Mouse (Mus musculus): ENCODE results near the gene Thg1l. TPM values are rescaled to one million over a fixed set of nuclear protein-coding genes. Genes with fewer than 3 reads are reported as not detected.

Gene Thg1l
- polyA plus RNA-seq, 1 experiment from 2014 or later: 14.5 TPM

DNA sequence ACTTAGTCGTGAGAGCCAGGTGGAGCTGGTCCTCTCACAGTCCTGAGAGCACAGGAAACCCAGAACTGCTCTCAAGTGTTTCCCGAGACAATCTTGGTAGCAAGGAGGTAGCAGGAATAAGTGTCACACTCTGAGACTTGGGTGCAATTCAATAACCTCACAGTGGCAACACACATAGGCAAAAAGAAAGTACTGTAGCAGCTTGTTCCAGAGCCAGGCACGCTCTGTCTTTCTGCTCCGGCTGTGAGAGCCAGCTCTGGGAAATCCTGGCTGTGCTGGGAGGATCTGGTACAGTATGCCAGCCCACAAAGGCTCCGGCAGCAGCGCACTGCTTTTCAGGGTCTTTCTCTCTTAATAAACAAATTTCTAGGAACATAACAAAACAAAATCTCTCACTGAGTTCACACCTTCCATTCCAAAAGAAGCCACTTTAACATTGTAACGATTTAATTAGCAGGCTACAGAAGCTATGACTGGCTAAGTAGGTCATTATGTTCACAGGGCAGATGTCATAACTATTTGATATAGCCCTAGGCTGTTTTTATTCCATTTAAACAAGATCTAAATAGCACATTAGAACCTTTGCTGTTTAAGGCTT lies 12.1 kb downstream of the Thg1l start:
- no peak for ATAC-seq (ENCODE audit: insufficient number of reproducible peaks, insufficient read depth, low FRiP score, low read depth)
- Histone ChIP-seq H3K4me3 (ENCODE audit: low read depth, low read length) (peak overlapping the region; percentile 93), H3K36me3 (ENCODE audit: control insufficient read depth, insufficient read depth, low read length) (peaks cover 6% of the 10 kb centered on the region; the same call in 1 of the 2 replicates), H3K4me2 (replicated peaks; ENCODE audit: low read depth, low read length) (peak overlapping the region; percentile 71), H3K27ac (ENCODE audit: low read length) (no peak overlapping the region), H3K4me1 (ENCODE audit: control insufficient read depth, insufficient read depth, low read length) (peaks cover 4% of the 10 kb centered on the region; the same call in 1 of the 2 replicates), H3K27me3 (ENCODE audit: control insufficient read depth, insufficient read depth, low read length) (no peaks in the 10 kb centered on the region), H3K9ac (replicated peaks; ENCODE audit: low read depth, low read length) (peak overlapping the region; percentile 11; the same call in 1 of the 2 replicates), H3K9me3 (ENCODE audit: control insufficient read depth, low read depth, low read length) (no peaks in the 10 kb centered on the region)
- 65% methylated on average over 7 of the region's 7 CpGs for WGBS

DNA sequence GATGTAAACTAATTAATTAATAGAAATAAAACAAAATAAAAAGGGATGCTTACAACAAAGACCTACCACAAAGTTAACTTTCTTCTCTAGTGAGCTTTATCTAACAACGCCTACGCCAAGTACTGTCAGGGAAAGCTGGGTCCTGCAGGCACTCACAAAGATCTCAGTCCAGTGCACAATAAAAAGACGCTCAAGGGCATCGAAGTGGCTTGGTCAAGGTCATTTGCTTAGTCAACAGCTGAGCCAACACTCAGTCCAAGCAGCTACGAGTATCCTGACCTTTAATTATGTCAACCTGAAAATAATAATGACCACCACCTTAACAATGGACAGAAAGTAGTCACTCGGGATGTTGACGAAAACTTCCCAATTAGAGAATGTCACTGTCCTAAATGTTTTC lies 13.0 kb downstream of the Thg1l start:
- Histone ChIP-seq H3K9ac (replicated peaks; ENCODE audit: low read depth, low read length) (no peak overlapping the region), H3K4me3 (ENCODE audit: low read depth, low read length) (no peak overlapping the region), H3K27ac (ENCODE audit: low read length) (no peak overlapping the region), H3K36me3 (ENCODE audit: control insufficient read depth, insufficient read depth, low read length) (peaks cover 7% of the 10 kb centered on the region), H3K4me1 (ENCODE audit: control insufficient read depth, insufficient read depth, low read length) (peaks cover 4% of the 10 kb centered on the region; the same call in 1 of the 2 replicates), H3K9me3 (ENCODE audit: control insufficient read depth, low read depth, low read length) (no peaks in the 10 kb centered on the region), H3K4me2 (replicated peaks; ENCODE audit: low read depth, low read length) (no peak overlapping the region), H3K27me3 (ENCODE audit: control insufficient read depth, insufficient read depth, low read length) (no peaks in the 10 kb centered on the region)
- WGBS: 94% methylated on average over 7 of the region's 7 CpGs
- no peak for ATAC-seq (ENCODE audit: insufficient number of reproducible peaks, insufficient read depth, low FRiP score, low read depth)

DNA sequence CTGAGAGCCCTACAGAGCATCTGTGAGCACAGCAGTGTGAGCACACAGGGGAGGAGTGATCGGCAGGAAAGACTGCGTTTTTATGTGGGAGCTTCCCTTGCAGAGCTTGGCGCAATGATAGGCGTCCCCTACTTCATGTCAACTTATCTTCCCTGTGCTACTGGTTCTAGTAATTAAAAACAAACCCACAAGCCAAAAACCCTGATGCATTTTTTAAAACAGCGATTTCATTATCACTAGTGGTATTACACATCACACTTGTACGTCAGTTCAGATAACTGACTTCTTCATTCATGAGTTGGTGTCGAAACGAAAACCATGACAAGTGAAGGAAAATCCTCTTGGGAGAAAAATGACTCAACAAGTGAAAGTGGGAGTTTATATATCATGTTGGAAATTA lies 16.4 kb downstream of the Thg1l start:
- no peak overlapping the region for H3K4me2 ChIP-seq (replicated peaks; ENCODE audit: low read depth, low read length)
- no peak overlapping the region for H3K4me3 ChIP-seq (ENCODE audit: low read depth, low read length)
- H3K4me1 ChIP-seq (ENCODE audit: control insufficient read depth, insufficient read depth, low read length): peaks cover 4% of the 10 kb centered on the region; the same call in 1 of the 2 replicates
- WGBS: 87% methylated on average over 8 of the region's 8 CpGs
- H3K27ac ChIP-seq (ENCODE audit: low read length): no peak overlapping the region
- ATAC-seq (ENCODE audit: insufficient number of reproducible peaks, insufficient read depth, low FRiP score, low read depth): no peak
- H3K36me3 ChIP-seq (ENCODE audit: control insufficient read depth, insufficient read depth, low read length): peaks cover 29% of the 10 kb centered on the region
- no peaks in the 10 kb centered on the region for H3K9me3 ChIP-seq (ENCODE audit: control insufficient read depth, low read depth, low read length)
- H3K9ac ChIP-seq (replicated peaks; ENCODE audit: low read depth, low read length): no peak overlapping the region
- H3K27me3 ChIP-seq (ENCODE audit: control insufficient read depth, insufficient read depth, low read length): no peaks in the 10 kb centered on the region

DNA sequence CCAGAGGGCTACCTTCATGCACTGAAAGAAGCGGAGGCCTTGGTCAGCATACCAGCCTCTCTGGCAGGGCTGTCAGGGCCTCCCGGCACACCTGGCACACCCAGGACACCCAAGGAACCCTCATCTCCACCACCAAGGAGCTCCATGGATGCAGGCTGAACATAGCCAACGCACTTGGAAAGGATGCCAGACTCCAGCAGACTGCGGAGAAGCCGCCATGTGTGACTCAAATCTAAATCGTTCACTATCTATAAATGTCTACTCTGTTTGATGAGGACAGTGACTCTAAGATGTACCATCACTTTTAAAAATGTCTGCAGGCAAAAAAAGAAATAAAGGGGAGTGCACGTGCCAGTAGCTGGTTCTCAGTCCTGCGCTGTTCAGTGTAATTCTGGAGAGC lies 17.8 kb downstream of the Thg1l start:
- Histone ChIP-seq H3K4me3 (ENCODE audit: low read depth, low read length) (no peak overlapping the region), H3K27me3 (ENCODE audit: control insufficient read depth, insufficient read depth, low read length) (no peaks in the 10 kb centered on the region), H3K36me3 (ENCODE audit: control insufficient read depth, insufficient read depth, low read length) (peaks cover 41% of the 10 kb centered on the region), H3K9me3 (ENCODE audit: control insufficient read depth, low read depth, low read length) (no peaks in the 10 kb centered on the region), H3K4me2 (replicated peaks; ENCODE audit: low read depth, low read length) (no peak overlapping the region), H3K4me1 (ENCODE audit: control insufficient read depth, insufficient read depth, low read length) (no peaks in the 10 kb centered on the region), H3K9ac (replicated peaks; ENCODE audit: low read depth, low read length) (no peak overlapping the region), H3K27ac (ENCODE audit: low read length) (no peak overlapping the region)
- ATAC-seq (ENCODE audit: insufficient number of reproducible peaks, insufficient read depth, low FRiP score, low read depth): no peak
- WGBS: 95% methylated on average over 8 of the region's 8 CpGs

DNA sequence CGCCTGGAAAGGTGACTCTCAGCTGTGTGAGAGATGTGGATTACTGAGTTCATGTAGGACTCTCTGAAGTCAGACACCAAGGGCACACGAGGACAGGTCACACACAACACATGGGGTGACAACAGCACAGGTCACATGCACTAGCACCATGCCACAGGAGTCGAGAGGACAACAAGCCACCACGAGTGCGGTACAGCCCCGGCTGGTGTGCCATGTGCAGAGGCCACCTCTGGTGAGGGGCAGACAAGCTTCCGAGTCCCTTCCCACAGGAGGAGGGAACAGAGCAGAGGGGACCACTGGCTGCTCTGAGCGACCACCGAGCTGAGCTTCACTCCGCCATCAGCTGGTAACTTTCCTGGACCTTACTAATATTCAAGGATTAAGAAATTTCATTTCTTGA lies 22.5 kb downstream of the Thg1l start:
- H3K36me3 ChIP-seq (ENCODE audit: control insufficient read depth, insufficient read depth, low read length): peaks cover 53% of the 10 kb centered on the region
- 91% methylated on average over 10 of the region's 10 CpGs for WGBS

DNA sequence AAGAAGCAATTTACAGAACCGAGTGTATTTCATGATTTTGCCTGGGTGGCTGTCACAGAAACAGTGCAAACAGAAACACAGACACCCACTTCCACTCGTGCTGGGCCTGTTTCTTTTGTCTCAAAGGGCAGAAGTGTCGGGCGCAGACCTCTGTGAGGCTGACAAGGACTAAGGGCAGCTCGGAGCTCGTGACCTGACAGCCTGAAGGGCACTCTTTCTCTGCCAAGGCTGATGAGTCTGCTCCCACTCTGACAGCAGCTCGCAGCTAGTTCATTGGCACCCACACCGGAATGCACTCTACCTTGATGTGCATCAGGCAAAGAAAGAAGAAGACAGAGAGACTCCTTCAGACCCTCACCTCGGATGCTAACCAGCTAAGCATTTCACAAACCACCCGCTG lies 25.8 kb downstream of the Thg1l start:
- Histone ChIP-seq H3K4me1 (ENCODE audit: control insufficient read depth, insufficient read depth, low read length) (no peaks in the 10 kb centered on the region), H3K36me3 (ENCODE audit: control insufficient read depth, insufficient read depth, low read length) (peaks cover 30% of the 10 kb centered on the region), H3K27me3 (ENCODE audit: control insufficient read depth, insufficient read depth, low read length) (no peaks in the 10 kb centered on the region), H3K27ac (ENCODE audit: low read length) (no peak overlapping the region), H3K4me2 (replicated peaks; ENCODE audit: low read depth, low read length) (no peak overlapping the region), H3K9me3 (ENCODE audit: control insufficient read depth, low read depth, low read length) (no peaks in the 10 kb centered on the region), H3K4me3 (ENCODE audit: low read depth, low read length) (no peak overlapping the region), H3K9ac (replicated peaks; ENCODE audit: low read depth, low read length) (no peak overlapping the region)
- no peak for ATAC-seq (ENCODE audit: insufficient number of reproducible peaks, insufficient read depth, low FRiP score, low read depth)
- WGBS: 85% methylated on average over 10 of the region's 10 CpGs

More for the DNA sequence above, 22.5 kb downstream of the Thg1l start:
- no peak for ATAC-seq (ENCODE audit: insufficient number of reproducible peaks, insufficient read depth, low FRiP score, low read depth)
- no peak overlapping the region for H3K27ac ChIP-seq (ENCODE audit: low read length)
- H3K9ac ChIP-seq (replicated peaks; ENCODE audit: low read depth, low read length): no peak overlapping the region
- no peaks in the 10 kb centered on the region for H3K9me3 ChIP-seq (ENCODE audit: control insufficient read depth, low read depth, low read length)
- H3K4me1 ChIP-seq (ENCODE audit: control insufficient read depth, insufficient read depth, low read length): no peaks in the 10 kb centered on the region
- no peaks in the 10 kb centered on the region for H3K27me3 ChIP-seq (ENCODE audit: control insufficient read depth, insufficient read depth, low read length)
- no peak overlapping the region for H3K4me2 ChIP-seq (replicated peaks; ENCODE audit: low read depth, low read length)
- no peak overlapping the region for H3K4me3 ChIP-seq (ENCODE audit: low read depth, low read length)

DNA sequence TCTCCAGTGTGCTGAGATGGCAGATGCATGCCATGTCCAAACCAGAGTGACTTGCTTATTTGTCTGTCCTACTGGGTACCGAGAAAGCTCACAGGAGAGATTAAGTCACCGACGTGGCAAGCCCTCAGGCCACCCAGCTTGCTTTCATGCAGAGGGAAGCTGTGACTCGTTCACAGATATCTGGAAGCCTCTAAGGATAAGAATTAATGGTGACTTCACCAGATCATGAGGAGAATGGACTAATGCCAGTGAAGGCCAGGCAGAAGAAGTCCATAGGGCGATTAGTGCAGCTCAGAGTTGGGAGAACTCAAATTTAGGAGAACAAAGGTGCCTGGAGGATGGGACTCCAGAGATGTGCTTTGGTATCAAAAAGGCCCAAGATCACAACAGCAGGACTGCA lies 27.8 kb downstream of the Thg1l start:
- Histone ChIP-seq H3K9me3 (ENCODE audit: control insufficient read depth, low read depth, low read length) (no peaks in the 10 kb centered on the region), H3K4me1 (ENCODE audit: control insufficient read depth, insufficient read depth, low read length) (no peaks in the 10 kb centered on the region), H3K36me3 (ENCODE audit: control insufficient read depth, insufficient read depth, low read length) (peaks cover 12% of the 10 kb centered on the region; the same call in 1 of the 2 replicates), H3K27ac (ENCODE audit: low read length) (no peak overlapping the region), H3K9ac (replicated peaks; ENCODE audit: low read depth, low read length) (no peak overlapping the region), H3K4me3 (ENCODE audit: low read depth, low read length) (no peak overlapping the region), H3K27me3 (ENCODE audit: control insufficient read depth, insufficient read depth, low read length) (no peaks in the 10 kb centered on the region), H3K4me2 (replicated peaks; ENCODE audit: low read depth, low read length) (no peak overlapping the region)
- no peak for ATAC-seq (ENCODE audit: insufficient number of reproducible peaks, insufficient read depth, low FRiP score, low read depth)
- WGBS: 68% methylated on average over 5 of the region's 5 CpGs

DNA sequence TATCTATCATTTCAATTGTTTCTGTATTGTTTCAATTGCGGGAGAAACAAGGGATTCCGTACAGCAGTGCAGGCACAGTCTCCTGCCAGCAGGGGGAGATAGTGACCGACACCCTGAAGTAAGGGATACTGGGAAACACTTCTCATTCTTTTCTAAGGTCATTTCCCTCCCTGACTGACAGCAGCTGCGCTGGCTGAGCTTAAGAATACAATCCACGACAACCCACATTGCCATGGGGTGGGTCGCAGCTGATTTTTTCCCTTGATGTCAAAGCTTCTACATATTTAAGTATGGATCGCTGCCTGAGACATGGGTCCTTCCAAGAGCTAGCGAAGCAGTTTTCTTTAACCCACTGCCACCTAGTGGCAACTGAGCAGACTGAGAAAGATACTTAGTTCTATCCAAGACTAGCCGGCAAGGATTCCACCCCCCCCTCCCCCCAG lies 28.6 kb downstream of the Thg1l start:
- under 1% methylated on average over 9 of the region's 9 CpGs for WGBS
- H3K4me1 ChIP-seq (ENCODE audit: control insufficient read depth, insufficient read depth, low read length): no peaks in the 10 kb centered on the region
- H3K4me3 ChIP-seq (ENCODE audit: low read depth, low read length): peak overlapping the region; percentile 14
- H3K4me2 ChIP-seq (replicated peaks; ENCODE audit: low read depth, low read length): peak overlapping the region; percentile 39
- H3K9me3 ChIP-seq (ENCODE audit: control insufficient read depth, low read depth, low read length): no peaks in the 10 kb centered on the region
- no peak overlapping the region for H3K9ac ChIP-seq (replicated peaks; ENCODE audit: low read depth, low read length)
- H3K27me3 ChIP-seq (ENCODE audit: control insufficient read depth, insufficient read depth, low read length): no peaks in the 10 kb centered on the region
- ATAC-seq (ENCODE audit: insufficient number of reproducible peaks, insufficient read depth, low FRiP score, low read depth): peak; percentile 89
- peaks cover 10% of the 10 kb centered on the region; the same call in 1 of the 2 replicates for H3K36me3 ChIP-seq (ENCODE audit: control insufficient read depth, insufficient read depth, low read length)
- no peak overlapping the region for H3K27ac ChIP-seq (ENCODE audit: low read length)

DNA sequence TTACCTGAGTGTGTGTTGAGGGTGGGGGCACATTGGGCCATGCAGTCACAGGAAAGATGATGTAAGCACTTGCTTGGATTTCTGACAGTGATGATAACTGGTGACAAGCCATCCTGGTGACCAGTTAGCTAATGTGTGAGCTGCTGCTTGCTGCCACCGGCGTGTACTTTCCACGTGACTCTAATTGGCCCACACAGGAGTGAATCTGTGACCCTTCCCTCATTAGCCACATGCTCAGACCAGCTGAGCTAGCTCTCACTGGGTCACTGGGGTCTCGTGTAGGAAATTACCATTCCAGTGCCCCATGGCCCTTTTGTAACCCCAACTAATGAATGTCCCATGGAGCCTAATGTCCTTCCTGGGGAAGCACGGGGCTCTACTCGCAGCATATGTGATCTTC lies 29.9 kb downstream of the Thg1l start:
- no peak overlapping the region for H3K4me3 ChIP-seq (ENCODE audit: low read depth, low read length)
- 54% methylated on average over 6 of the region's 6 CpGs for WGBS
- H3K4me2 ChIP-seq (replicated peaks; ENCODE audit: low read depth, low read length): no peak overlapping the region
- H3K9me3 ChIP-seq (ENCODE audit: control insufficient read depth, low read depth, low read length): no peaks in the 10 kb centered on the region
- no peak for ATAC-seq (ENCODE audit: insufficient number of reproducible peaks, insufficient read depth, low FRiP score, low read depth)
- H3K27ac ChIP-seq (ENCODE audit: low read length): no peak overlapping the region
- no peak overlapping the region for H3K9ac ChIP-seq (replicated peaks; ENCODE audit: low read depth, low read length)
- H3K36me3 ChIP-seq (ENCODE audit: control insufficient read depth, insufficient read depth, low read length): peaks cover 6% of the 10 kb centered on the region; the same call in 1 of the 2 replicates
- no peaks in the 10 kb centered on the region for H3K27me3 ChIP-seq (ENCODE audit: control insufficient read depth, insufficient read depth, low read length)
- no peaks in the 10 kb centered on the region for H3K4me1 ChIP-seq (ENCODE audit: control insufficient read depth, insufficient read depth, low read length)

Data from stomach, embryonic 14.5 days (tissue).